Mouse (Mus musculus): Measurements from ENCODE around the gene Afmid.

Gene Afmid

DNA sequence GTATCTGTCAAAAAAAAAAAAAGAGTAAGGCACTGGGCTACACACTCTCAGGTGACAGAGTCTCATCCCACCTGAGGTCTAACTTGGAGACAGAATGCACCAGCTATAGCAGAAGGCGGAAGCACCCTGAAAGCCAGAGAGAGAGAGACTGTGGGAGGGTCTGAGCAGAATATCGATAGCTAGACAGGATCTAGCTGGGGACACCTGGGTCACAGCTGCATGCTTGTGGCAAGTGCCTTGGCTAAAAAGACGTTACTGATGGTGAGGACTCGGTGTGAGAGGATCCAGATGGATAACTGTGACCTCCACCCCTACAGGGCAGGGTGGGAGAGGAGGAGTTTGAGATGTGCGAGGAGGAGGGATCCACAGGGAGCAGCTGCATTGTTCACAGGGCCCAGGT is 28.8 kb upstream of the Afmid start:
- DNase-seq = no peak

DNA sequence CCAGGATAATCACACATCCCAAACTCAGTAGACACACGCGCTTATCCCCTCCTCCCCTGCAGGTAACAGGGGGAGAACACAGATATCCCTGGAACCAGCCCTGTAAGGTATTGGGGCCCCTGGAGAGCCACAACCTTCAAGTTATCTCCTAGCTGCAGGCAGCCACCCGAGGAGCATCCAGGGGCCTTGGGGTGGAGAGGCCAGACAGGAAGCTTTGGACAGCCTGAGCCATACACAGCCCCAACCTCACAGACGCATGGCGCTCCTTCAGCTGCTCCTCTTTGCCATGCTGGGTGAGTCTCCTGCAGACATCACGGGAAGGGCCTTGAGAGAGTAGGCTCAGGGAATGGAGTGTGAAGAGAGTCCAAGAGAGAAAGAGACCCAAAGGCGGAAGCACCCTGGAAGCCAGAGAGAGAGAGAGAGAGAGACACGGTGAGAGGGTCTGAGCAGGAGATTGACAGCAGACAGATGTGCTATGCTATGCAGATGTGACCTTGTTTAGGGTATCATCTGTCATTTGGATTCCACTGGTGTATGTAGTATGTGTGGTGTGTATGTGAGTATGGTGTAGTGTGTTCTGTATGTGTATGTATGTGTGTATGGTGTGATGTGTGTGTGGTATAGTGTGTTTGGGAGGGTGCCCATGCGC is 28.1 kb upstream of the Afmid start, which contains the start of gene 6030468B19Rik:
Gene 6030468B19Rik (plus strand): TSS at position 150 of the 649 bp plus-strand sequence.
- DNase-seq = no peak

DNA sequence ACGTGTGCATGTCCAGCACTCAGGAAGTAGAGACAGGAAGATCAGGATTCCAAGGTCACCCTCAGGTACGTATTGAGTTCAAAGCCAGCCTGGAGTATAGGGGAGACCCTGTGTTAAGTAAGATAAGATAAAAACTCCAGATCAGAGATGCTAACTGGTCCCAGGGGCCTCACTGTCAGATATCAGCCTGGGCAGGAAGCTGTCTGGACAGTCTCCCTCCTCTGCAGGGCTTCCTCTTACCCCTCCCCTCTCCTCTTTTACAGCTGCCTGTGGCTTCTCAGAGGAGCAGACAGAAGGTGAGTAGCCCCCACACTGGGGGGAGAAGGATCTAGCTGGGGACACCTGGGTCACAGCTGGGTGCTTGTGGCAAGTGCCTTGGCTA is 27.6 kb upstream of the Afmid start:
- DNase-seq = no peak

DNA sequence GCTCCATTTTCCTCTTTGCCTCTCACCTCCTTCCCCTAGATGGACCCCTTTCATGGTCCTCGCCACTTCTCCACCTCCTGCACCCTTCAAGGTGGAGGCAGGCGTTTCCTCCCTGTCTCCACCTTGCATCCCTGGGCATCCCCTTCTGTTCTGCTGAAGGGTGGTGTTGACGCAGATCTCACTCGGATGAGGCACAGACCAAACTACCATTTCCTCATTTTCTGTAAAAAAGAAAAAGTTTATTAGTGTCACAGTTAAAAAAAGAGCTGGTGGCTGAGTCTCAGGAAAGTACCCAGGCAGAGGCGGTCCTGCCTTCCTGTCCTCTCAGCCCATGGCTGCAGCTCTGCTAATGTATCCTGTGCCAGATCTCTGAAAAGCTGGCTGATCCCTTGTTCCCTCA is 26.6 kb upstream of the Afmid start:
- DNase-seq = peak in 1 of 2 experiments; percentile 41

DNA sequence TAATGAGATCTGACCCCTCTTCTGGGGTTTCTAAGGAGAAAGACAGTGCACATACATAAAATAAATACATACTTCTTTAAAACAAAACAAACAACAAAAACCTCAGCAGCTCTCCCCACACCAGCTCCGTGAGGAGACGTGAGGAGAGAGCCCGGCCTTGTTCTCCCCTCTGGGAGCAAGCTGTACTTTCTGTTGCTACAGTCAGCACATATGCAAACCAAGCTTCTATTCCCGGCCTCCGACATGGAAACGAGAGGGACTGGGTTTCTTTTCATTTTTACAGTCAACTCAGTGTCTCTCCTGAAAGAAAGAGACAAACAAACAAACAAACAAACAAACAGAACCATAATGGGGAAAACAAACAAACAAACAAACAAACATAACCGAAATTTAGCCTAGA is 25.7 kb upstream of the Afmid start:
- DNase-seq = no peak

DNA sequence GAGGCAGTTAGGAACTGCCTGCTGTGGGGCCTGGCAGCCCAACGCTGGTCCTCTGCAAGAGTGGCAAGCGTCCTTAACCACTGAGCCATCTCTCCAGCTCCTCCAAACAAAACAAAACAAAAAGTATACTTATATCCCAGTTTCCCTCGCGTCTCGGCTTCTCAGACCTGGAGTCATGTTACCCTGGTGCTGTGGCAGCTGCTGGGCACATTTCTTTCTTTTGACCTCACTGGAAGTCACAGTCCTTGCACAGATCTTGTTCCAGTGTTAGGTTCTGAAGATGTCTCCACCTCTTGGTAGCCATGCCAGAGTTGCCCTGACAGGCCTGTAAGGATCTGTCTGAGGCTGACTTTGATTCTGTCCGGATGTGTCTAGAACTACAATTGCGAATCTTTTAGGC is 24.1 kb upstream of the Afmid start:
- DNase-seq = no peak

DNA sequence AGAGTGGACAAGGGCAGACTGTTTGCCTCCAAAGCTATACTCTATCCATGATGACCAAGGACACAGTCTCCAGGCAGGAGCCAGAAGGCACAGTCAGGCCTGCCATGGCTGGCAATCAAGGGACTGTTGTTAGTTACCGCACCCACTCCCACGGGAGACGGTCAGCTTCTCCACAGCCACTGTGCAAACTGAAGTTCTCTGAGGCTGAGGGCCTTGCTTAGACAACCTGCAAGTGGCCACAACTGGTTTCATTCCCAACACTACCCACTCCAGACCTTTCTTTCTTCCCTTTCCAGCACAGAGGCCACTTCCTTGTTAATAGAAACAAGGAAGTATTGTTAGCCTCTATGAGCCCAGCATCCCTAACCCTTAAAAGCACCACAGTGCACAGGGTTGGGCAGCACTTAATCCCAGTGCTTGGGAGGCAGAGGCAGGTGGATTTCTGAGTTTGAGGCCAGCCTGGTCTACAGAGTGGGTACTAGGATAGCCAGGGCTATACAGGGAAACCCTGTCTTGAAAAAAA is 22.5 kb upstream of the Afmid start:
- no peak for DNase-seq

DNA sequence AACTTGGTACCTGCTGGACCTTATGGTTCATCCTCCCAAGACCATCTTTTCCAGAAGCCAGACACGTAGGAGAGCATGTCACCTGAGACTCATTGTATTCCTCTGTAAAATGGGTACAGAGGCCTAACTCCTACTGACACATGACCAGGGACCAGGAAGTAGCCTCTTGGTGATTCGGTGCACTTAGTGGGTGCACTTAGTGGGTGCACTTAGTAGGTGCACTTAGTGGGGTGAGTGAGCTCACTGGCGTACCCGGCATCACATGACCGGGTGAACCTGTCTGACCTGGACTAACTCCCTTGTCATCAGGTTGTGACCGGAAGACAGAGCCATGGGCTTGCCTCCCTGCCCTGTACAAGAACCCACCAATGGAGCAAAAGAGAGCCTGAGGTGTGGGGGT is 18.9 kb upstream of the Afmid start:
- no peak for DNase-seq

DNA sequence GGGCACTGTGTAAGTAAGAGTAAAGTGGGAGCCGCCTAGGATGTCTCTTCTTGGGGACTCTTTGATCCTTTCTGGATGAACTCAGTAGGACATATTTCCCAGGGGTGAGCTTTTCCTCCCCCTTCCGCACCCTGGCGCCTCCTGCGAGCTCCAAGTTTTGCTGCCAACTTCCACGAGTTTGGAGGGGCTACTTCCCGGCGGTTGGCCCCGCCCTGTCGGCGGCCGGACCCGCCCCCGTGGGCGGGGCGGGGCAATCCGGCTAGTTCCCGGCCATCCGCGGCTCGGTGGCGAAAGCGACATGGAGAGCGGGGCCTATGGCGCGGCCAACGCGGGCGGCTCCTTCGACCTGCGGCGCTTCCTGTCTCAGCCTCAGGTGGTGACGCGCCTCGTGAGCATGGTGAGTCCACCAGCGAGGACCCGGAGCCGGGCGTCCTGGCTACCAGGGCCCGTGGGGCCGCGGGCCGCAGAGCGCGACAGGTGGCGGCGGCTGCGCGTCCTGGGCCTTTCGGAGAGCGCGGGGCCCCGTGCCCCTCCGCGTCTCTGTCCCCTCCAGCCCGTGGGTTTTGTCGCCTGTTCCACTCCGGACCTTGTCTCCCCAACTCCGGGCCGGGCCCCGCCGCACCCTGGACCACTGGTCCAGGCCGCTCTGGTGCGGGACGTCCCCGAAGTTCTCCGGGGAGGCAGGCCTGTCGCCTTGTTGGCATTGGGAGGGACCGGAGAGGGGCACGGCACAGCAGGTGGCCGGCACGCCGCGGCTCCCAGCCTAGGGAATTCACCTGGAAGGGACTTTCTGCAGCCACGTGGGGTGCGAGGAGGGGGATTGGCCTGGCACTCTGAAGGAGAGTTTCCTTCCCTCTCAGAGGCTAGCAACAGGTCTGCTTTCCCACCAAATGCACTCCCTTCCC is 16.1 kb upstream of the Afmid start, which contains the start of the genes Gm20708 and Syngr2:
Gene Gm20708 (plus strand): TSS at position 262 of the 905 bp plus-strand sequence.
Gene Syngr2 (plus strand): TSS at position 262 of the 905 bp plus-strand sequence.
- DNase-seq = peak; percentile 80 to 90

DNA sequence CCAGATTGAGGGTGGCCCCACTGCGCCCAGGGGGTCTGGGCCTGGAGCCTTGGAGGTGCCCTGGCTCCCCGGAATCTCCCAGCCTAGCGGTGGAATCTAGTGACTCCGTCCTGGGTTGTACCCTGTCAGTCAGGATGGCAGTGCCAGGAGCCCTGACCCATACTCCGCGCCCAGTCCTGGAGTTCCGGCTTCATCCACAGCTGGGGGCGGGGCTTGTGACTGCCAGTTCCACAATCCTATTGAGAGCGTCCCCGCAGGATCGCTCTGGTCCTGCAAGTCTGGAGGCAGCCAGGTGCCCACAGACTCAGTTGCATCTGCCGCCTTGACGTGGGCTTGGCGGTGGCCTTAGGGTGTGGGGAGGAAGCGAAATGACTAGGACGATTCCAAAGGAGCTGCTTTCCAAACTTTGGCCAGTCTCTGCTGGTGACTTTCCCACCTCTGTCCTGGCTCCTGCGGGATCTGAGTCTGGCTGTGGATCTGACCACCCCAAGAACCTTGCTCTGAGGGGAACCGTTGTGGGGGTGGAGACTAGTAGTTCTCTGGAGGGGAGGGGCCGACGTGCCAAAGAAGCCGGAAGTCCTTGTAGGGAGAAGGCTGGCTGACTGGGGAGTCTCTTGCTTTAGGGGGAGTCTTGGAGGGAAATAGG is 15.2 kb upstream of the Afmid start:
- peak; percentile 96 to 98 for DNase-seq

DNA sequence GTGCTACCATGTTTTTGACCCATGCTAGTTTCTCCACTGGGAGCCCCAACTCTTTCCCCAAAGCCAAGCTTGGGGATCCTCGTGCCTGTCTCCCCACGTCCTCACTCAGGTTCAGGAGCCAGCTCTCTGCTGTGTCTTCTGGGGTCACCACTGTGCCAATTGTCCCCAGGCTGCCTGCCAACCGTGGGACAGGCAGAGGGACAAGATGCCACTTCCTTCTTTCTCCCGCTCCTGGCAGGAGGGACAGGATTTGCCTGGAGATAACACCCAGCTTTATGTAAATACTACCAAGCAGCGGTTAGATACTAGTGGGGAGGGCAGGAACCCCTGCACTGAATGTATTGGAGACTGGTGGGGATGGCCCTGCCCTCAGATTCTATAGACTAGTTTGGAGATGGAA is 11.9 kb upstream of the Afmid start:
- no peak for DNase-seq

DNA sequence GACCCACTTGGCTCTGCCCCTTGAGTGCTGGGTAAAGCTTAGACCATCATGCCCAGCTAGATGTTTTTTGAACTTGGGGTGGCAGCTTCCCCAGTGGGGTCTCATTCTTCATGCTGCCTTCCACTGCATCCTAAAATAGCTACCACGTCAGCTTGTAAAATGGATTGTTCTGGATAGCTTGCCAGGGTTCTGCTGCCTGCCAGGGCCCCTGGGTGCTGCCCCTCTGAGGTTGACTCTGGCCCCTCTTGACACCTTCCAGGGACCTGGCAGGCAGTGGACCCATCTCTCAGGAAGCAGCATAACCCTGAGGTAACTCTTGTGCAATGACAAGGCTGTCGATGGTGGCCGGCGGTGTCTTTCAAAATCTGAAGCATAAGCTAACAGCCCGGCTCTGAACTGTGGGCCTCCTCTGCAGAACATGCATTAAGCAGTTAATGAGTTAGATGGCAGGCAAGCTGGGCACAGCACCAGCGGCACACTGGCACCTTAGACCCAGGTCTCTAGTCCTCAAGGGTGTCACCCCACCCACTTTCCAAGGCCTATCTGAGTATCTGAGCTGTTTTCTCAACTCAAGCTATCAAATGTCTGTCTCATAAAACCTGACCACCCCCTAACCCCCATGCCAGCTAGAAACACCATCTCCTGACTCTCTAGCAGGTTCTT is 10.9 kb upstream of the Afmid start:
- DNase-seq = no peak

DNA sequence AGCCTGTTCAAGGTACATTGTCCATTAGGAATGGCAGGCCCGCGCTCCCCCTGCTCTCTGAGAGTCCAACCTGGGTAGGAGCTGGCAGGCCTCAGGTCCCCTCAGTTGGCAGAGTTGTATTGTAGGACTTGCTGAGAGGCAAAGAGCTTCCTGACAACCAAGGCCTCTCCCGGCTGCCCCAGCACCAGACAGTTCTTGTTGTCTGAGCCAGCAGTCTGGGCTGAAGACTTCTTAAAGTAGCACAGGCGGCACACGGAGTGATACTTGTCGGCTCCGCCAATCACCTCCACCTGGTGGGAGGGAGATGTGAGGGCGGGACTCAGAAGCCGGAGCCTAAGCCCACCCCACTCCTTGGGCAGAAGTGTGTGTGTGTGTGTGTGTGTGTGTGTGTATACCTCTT is 9.9 kb upstream of the Afmid start:
- peak in 1 of 2 experiments; percentile 45 for DNase-seq

DNA sequence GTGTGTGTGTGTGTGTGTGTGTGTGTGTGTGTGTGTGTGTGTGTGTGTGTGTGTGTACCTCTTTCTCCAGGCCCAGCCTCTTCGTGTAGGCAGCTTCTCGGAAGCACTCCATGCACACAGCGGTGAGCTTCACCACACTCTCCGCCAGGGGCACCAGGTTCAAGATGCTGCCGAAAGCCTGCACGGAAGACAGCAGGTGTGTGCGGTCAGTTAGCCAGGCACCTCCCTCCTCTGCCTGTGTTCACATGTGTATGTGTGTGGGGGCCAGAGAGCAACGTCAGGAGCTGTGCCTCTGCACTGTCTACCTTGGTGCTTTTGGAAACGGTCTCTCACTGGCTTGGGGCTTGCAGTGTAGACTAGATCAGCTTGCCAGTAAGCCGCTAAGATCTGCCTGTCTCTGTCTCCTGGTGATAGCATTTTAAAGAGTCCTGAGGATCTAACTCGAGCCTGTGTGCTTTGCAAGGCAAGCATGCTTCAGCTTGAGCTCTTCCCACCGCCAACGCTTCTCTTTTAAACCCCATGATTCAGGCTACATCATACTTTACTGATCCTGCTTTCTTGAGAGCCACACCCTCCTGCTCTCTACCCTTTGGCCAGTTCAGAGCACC is 9.2 kb upstream of the Afmid start:
- no peak for DNase-seq

DNA sequence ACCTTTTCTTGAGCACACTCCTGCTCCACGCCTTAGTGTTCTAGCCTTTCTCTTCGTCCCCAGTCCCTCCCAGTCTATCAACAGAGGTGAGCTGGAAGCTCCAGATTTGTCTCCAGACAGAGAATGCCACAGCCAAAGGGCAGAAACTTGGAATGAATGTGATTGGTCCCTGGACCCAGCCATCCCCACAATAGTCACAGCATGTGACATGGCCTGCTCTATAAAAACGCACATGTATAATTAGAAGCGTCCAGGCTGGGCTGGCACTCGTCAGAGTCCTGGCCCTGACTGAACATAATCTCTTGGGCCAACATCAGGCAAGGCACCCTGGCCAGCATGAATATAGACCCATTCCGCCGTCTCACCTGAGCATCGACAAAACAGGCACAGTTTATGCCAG is 6.6 kb upstream of the Afmid start:
- no peak for DNase-seq

DNA sequence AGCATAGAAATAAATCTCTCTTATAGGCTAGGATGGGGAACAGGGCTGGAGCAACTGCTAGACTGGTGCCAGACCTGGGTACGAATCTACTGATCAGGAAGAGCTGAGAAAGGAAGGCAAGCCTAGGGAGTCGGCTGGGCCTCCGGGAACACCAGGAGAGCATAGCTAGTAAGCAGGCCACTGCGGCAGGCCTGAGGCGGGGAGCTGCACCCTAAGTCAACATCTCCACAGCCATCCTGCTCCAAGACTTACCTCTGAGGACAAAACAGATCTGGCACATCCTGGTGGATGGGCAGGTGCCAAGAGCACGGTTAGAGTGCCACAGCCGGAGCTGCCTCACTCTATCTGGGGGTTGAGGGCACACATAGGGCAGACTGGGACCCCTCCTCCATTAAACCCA is 5.6 kb upstream of the Afmid start:
- DNase-seq = no peak

DNA sequence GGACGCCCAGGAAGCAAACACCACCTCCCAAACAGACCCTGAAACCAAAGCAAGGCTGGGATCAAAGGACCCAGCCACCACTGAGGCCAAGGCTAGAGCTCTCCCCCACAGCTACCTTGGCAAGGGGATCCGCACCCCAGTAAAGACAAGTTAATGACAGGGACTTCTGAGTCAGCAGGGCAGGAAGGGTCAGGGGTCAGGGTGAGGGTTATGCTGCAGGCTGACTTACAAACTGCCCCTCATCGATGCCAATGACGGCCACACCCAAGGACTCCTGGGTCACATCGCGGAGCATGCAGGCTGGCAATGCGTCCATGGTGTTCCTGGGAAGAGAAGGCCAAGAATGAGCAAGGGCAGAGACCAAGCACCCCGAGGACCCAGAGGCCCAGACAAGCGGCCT is 3.9 kb upstream of the Afmid start:
- DNase-seq = no peak

DNA sequence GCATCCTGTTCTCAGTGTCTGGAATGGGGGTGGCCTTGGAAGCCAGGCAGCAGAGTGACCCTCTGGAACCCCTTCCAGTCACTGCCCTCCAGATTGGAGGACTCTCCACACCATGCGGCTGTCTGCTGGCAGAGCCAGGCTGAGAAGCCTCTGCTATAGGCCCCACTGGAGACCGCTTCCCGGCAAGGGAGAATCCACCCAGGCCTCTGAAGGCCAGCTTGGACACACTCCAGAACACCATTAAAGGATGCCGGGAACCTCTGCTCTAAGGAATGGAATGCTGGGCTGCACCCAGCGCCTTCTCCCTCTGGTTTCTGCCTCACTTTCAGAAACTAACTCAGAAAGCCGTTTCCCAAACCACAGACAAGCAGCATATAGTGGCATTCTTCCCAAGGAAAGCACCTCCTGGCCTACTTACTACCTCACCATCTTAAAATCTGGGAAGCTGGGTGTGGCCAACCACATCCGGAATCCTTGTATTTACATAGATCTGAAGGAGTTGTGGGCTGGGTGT is 2.9 kb upstream of the Afmid start:
- DNase-seq = peak in 1 of 2 experiments; percentile 60

DNA sequence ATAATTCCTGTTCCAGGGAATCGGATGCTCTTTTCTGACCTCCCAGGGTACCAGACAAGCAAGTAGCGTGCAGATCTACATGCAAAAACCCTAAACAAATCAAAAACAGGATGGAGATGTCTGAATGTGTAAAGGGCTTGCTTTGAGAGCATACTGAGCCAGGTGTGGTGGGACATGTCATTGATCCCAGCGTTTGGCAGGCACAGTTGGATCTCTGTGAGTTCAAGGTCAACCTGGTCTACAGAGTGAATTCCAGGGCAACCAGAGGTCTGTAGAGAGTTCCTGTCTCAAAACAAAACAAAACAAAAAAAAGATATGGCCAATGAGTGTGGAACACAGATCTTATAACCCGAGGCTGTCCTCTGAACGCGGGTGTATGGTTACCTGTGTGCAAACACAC is 2.3 kb upstream of the Afmid start:
- DNase-seq = no peak

DNA sequence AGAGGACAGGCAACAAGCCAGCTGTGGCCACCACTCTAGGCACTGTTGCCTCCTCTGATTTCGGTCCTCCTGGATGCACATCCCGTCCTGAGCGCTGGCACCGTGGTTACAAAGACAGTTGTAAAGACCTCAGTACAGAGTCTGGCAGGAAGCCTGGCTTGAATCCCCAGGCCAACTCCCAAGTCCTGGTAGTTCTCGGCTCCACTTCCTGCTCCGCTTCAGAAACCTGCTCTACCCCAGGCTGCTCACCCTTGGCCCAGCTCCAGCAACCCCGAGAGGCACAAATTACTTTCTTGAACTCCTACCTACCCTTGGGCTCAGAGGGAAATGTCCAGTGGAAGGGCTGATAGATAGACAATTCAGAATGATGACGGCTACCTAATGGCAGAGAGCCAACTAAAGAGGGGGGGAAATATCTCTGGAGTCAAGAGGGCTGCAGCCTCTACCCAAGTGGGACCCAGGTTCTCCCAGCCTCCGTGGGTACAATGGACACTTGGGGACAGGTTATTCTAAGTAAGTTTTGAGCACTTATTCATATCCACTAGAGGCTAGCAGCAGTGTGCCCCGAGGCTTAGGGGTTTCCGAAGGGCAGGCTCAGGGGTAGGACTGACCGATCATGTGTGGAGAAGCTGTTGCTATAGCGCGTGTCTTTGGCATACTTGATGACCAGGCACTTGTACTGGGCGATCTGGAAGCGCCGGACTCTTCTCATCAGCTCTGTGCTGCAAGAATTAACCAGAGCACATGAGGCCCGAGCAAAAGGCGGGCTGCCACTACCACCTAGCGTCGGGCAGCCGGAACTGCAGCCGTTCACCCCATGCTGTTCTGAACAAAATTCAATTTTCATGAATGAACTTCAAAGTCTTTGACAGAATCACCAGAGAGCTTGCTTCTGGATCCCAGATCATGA is 1.4 kb upstream of the Afmid start:
- peak; percentile 88 to 89 for DNase-seq

DNA sequence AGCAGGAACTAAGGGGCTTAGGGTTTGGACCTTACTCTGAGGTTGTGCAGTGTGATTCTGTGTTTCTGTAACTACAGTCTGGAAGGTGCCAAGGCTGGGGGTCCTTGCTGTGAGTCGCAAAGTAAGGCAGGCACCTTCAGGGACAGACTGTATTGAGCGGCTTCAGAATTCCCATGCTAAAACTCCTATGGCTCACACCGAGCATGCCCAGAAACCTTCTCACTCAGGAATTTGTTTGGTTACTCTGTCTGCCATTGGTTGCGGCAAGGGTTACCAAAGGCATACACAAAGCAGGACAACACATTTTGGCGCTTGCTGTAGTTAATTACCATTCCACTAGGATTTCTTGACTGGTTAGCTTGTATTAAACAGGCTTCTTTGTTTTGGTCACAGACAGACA is 440 bp downstream of the Afmid start:
- DNase-seq = peak in 1 of 2 experiments; percentile 37
